Comparison of ENCODE assay signal across 24 mouse cellular contexts in genomic region chr4:101280119-101280518, GRCm38 (mm10). TPM values are rescaled to one million over a fixed set of nuclear protein-coding genes. Genes with fewer than 3 reads are reported as not detected.
DNase-seq lines count a peak whose midpoint lies in the region; ATAC-seq and TF ChIP-seq lines count a peak whose summit lies in the region.
"Had no signal": no experiment of that assay in that cellular context is flagged by ENCODE, and none has a peak within 500 bp of the region (broad histone marks: within the 10 kb centered on the region; RNA-seq: fewer than 3 reads in every experiment).

No protein-coding gene starts in this region.

- no peak overlapping the region for H3K27ac ChIP-seq in heart, postnatal 0 days (ENCODE audit: low read depth)
- H3K27ac ChIP-seq: forebrain, embryonic 13.5 days; hindbrain, embryonic 13.5 days; limb, embryonic 15.5 days; liver, embryonic 13.5 days; neural tube, embryonic 12.5 days; stomach, postnatal 0 days had no signal

- no peaks in the 10 kb centered on the region for H3K36me3 ChIP-seq in heart, postnatal 0 days (replicated peaks; ENCODE audit: control insufficient read depth, insufficient read depth, low read length)
- H3K36me3 ChIP-seq: hindbrain, embryonic 13.5 days; limb, embryonic 15.5 days; liver, embryonic 13.5 days; neural tube, embryonic 12.5 days had no signal

- no peak for TF ChIP-seq CTCF in heart, postnatal 0 days (IDR thresholded peaks at IDR 0.05; ENCODE audit: low read depth)

- no peaks in the 10 kb centered on the region for H3K27me3 ChIP-seq in heart, postnatal 0 days (ENCODE audit: control insufficient read depth, insufficient read depth, low read length)
- H3K27me3 ChIP-seq: forebrain, embryonic 13.5 days; hindbrain, embryonic 13.5 days; limb, embryonic 15.5 days; liver, embryonic 13.5 days; neural tube, embryonic 12.5 days had no signal

- H3K9ac ChIP-seq in heart, postnatal 0 days (replicated peaks; ENCODE audit: low read depth, low read length): no peak overlapping the region
- H3K9ac ChIP-seq: forebrain, embryonic 13.5 days; hindbrain, embryonic 13.5 days; limb, embryonic 15.5 days; liver, embryonic 13.5 days; neural tube, embryonic 12.5 days had no signal

- H3K4me1 ChIP-seq in heart, postnatal 0 days (ENCODE audit: control insufficient read depth, insufficient read depth): peaks cover 6% of the 10 kb centered on the region; the same call in 1 of the 2 replicates
- H3K4me1 ChIP-seq: forebrain, embryonic 13.5 days; hindbrain, embryonic 13.5 days; neural tube, embryonic 12.5 days had no signal

- no peak; the same call in 1 of the 2 replicates for ATAC-seq in heart, postnatal 0 days (ENCODE audit: insufficient read depth, low read depth)
- ATAC-seq: forebrain, embryonic 13.5 days; intestine, embryonic 16.5 days; lung, postnatal 0 days; midbrain, embryonic 16.5 days had no signal

- no peak for TF ChIP-seq EP300 in heart, postnatal 0 days (IDR thresholded peaks at IDR 0.05; ENCODE audit: low read depth)

- H3K9me3 ChIP-seq in heart, postnatal 0 days (replicated peaks; ENCODE audit: control insufficient read depth, low read length): no peaks in the 10 kb centered on the region
- H3K9me3 ChIP-seq: forebrain, embryonic 13.5 days; hindbrain, embryonic 13.5 days; limb, embryonic 15.5 days; liver, embryonic 13.5 days; neural tube, embryonic 12.5 days had no signal

- H3K4me3 ChIP-seq in heart, postnatal 0 days (ENCODE audit: low read depth, low read length): no peak overlapping the region
- H3K4me3 ChIP-seq: forebrain, embryonic 13.5 days; hindbrain, embryonic 13.5 days; limb, embryonic 15.5 days; liver, embryonic 13.5 days; neural tube, embryonic 12.5 days had no signal

- intact Hi-C loops in gastrocnemius, postnatal 36 days (cut with DNase I): no loop called here
- intact Hi-C loops in heart, postnatal 14 days (cut with DNase I): no loop called here

- 55% methylated on average over 2 of the region's 2 CpGs for WGBS in heart, postnatal 0 days

- H3K4me2 ChIP-seq in heart, postnatal 0 days (ENCODE audit: low read depth, low read length): no peak overlapping the region
- H3K4me2 ChIP-seq: forebrain, embryonic 13.5 days; hindbrain, embryonic 13.5 days; limb, embryonic 15.5 days; liver, embryonic 13.5 days; neural tube, embryonic 12.5 days had no signal

- DNase-seq in gastrocnemius, adult 18-20 months (ENCODE audit: low spot score): peak; percentile 67
- no peak for DNase-seq in gastrocnemius, postnatal 36 days
- DNase-seq in heart, postnatal 0 days (ENCODE audit: low spot score): peak; percentile 14
- DNase-seq in heart, postnatal 14 days: no peak
- DNase-seq in forelimb bud, embryonic 11.5 days (ENCODE audit: low read depth, low spot score): peak; percentile 49
- DNase-seq in skeletal muscle tissue, adult 2 months (ENCODE audit: low read depth, low spot score): peak; percentile 74
- no peak for DNase-seq in T-cell, adult 2 months (ENCODE audit: low spot score)
- DNase-seq: cerebellum, adult 2 months; cerebellum, postnatal 14 days; heart, postnatal 36 days; kidney, postnatal 25 days; liver, embryonic 13.5 days; lung, adult 18-20 months; right cerebral cortex, adult 18-20 months; thymus, adult 18-20 months; thymus, postnatal 25 days had no signal

RNA-seq across cellular contexts. Expression of gene Jak1, which starts 15.0 kb away (rescaled TPM):
- 100 to 1,000 TPM in 1 of 2 experiments, 10 to 100 TPM in 1; 96.1 to 106 TPM for total RNA-seq in gastrocnemius, adult 18-20 months (2021)
- 100 to 1,000 TPM; 100 to 109 TPM for total RNA-seq in gastrocnemius, postnatal 36 days (2021)
- 37.4 and 44.2 TPM in 2 replicates for total RNA-seq in heart, postnatal 0 days (2014; rRNA removed; ENCODE audit: low replicate concordance)
- 55.1 and 63.4 TPM in 2 replicates for polyA plus RNA-seq in heart, postnatal 0 days (2015; fragmentation: Nextera tagmentation; extraction: Ambion mirVana)
- 10 to 100 TPM; 74.9 to 79.6 TPM for total RNA-seq in heart, postnatal 14 days (2021)

Comparison
In these comparisons a context has a peak if more than half of its experiments do, and no peak if none do; other contexts are left out.
1. DNase-seq: peak in gastrocnemius, adult 18-20 months (single experiment), heart, postnatal 0 days (single experiment), forelimb bud, embryonic 11.5 days (single experiment) and skeletal muscle tissue, adult 2 months (single experiment); none in gastrocnemius, postnatal 36 days (0 of 2), heart, postnatal 14 days (0 of 2) and T-cell, adult 2 months (single experiment).